Mouse (Mus musculus) MEL (cell line): Measurements from ENCODE around the gene Slc35e2.

Source experiments
- CTCF ChIP-seq, 3 experiments: IDR thresholded peaks in 2 of 3; conservative IDR thresholded peaks in 1 of 3; 2 replicates each; pipeline ENCODE4 v1.5.1; 2011 to 2012; ENCODE audit warnings: low read length in 3 of 3, low read depth in 2 of 3, mild to moderate bottlenecking in 2 of 3, improper control_type of control experiment in 1 of 3, inconsistent platforms in 1 of 3, mixed read lengths in 1 of 3, moderate library complexity in 1 of 3; ENCODE audit not compliant: control insufficient read depth in 1 of 3, insufficient read depth in 1 of 3, poor library complexity in 1 of 3, severe bottlenecking in 1 of 3
- ELF1 ChIP-seq: IDR thresholded peaks from 2 replicates; pipeline ENCODE4 v1.6.1; 2014; ENCODE audit warnings: low read depth, mild to moderate bottlenecking, inconsistent platforms, low read length, improper control_type of control experiment, moderate library complexity
- EP300 ChIP-seq, 2 experiments: IDR thresholded peaks; 2 replicates each; pipeline ENCODE4 v1.6.1; 2011; ENCODE audit warnings: improper control_type of control experiment in 2 of 2, low read length in 2 of 2, low read depth in 1 of 2, mild to moderate bottlenecking in 1 of 2
- ETS1 ChIP-seq: IDR thresholded peaks from 2 replicates; pipeline ENCODE4 v1.6.1; 2012; ENCODE audit warnings: low read depth, mild to moderate bottlenecking, inconsistent platforms, low read length, improper control_type of control experiment, moderate library complexity
- GATA1 ChIP-seq: IDR thresholded peaks from 2 replicates; pipeline ENCODE4 v1.6.1; 2011; ENCODE audit warnings: low read depth, low read length, improper control_type of control experiment
- POLR2A ChIP-seq, 2 experiments: IDR thresholded peaks; 2 replicates each; pipeline ENCODE4 v1.6.1; 2011 to 2012; ENCODE audit warnings: low read length in 2 of 2, mild to moderate bottlenecking in 2 of 2, control low read depth in 1 of 2, improper control_type of control experiment in 1 of 2, low read depth in 1 of 2, moderate library complexity in 1 of 2; ENCODE audit not compliant: control insufficient read depth in 1 of 2, insufficient read depth in 1 of 2, poor library complexity in 1 of 2
- POLR2AphosphoS5 ChIP-seq: IDR thresholded peaks from 2 replicates; pipeline ENCODE4 v1.6.1; 2012; ENCODE audit warnings: low read depth, borderline replicate concordance, mild to moderate bottlenecking, inconsistent platforms, low read length, moderate library complexity, mixed read lengths
- RAD21 ChIP-seq: IDR thresholded peaks from 2 replicates; pipeline ENCODE4 v1.6.1; 2011; ENCODE audit warnings: mild to moderate bottlenecking, low read depth, low read length, improper control_type of control experiment
- SIN3A ChIP-seq: IDR thresholded peaks from 2 replicates; pipeline ENCODE4 v1.6.1; 2012; ENCODE audit warnings: low read length, improper control_type of control experiment, inconsistent platforms
- TAL1 ChIP-seq: IDR thresholded peaks from 2 replicates; pipeline ENCODE4 v1.6.1; 2012; ENCODE audit warnings: mild to moderate bottlenecking, inconsistent platforms, low read length, moderate library complexity, mixed read lengths
- ZMIZ1 ChIP-seq: IDR thresholded peaks from 2 replicates; pipeline ENCODE4 v1.6.1; 2012; ENCODE audit warnings: low read depth, mild to moderate bottlenecking, inconsistent platforms, low read length, improper control_type of control experiment, moderate library complexity
- ZNF384 ChIP-seq: IDR thresholded peaks from 2 replicates; pipeline ENCODE4 v1.6.1; 2012; ENCODE audit warnings: low read depth, mild to moderate bottlenecking, inconsistent platforms, low read length, improper control_type of control experiment

- TF ChIP-seq ETS1 = no peak
- no peak for TF ChIP-seq CTCF (IDR thresholded peaks at IDR 0.05 in 2 of 3, conservative IDR thresholded peaks at IDR 0.05 in 1 of 3; ENCODE audit: control insufficient read depth in 1 of 3, insufficient read depth in 1 of 3, low read depth in 2 of 3, low read length in 3 of 3, poor library complexity in 1 of 3, severe bottlenecking in 1 of 3)
- no peak for TF ChIP-seq GATA1
- TF ChIP-seq TAL1 = no peak
- no peak for TF ChIP-seq POLR2AphosphoS5
- TF ChIP-seq POLR2A (IDR thresholded peaks at IDR 0.05; ENCODE audit: control insufficient read depth in 1 of 2, insufficient read depth in 1 of 2, low read depth in 1 of 2, low read length in 2 of 2, poor library complexity in 1 of 2) = no peak
- no peak for TF ChIP-seq SIN3A
- no peak for TF ChIP-seq ZNF384
- no peak for TF ChIP-seq RAD21
- TF ChIP-seq ELF1 = no peak
- no peak for TF ChIP-seq EP300 (IDR thresholded peaks at IDR 0.05; ENCODE audit: low read depth in 1 of 2, low read length in 2 of 2)
- TF ChIP-seq ZMIZ1 = no peak
Observed at GRCm38 (mm10) chr4:155643531-155643930, 42.3 kb downstream of the Slc35e2 start.
